Mouse (Mus musculus) ES-CJ7 (cell line): ENCODE results near the gene Ssh2.
"Not testable (repeated sequence)": the region's sequence is repeated elsewhere in the genome, so short reads cannot be mapped to it uniquely, and the experiment has no call there.

Experiments used
- DNase-seq: peaks from one replicate; pipeline ENCODE4 v3.0.0; 2011; ENCODE audit warnings: low read depth, low spot score

Ssh2 gene

DNA sequence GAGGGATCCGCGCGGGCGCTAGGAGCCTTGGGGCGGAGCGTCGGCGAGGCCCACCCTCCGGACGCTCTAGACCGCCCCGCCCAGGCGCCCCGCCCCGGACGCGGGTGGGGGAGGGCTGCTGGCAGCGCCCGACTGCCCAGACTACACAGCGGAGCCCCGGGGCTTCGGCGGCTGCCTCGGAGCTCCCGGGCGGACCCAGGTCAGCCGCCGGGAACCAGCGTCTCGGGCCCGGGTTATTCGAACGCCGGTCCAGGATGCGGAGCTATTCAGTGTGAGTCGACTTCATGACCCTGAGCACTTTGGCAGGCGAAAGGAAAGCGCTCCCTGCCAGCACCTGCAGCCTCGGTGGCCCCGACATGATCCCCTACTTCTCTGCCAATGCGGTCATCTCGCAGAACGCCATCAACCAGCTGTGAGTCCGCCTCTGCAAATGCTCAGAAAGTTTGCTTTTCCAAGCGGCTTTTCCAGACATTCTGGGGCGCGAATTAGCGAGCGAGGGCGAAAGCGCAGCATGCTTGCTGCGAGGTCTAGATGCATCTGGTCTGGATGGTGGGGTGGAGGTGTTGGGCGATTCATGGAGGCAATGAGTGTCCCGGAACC is 132.2 kb downstream of the Ssh2 start:
- peak; percentile 77 for DNase-seq

- no peak for DNase-seq
Observed at GRCm38 (mm10) chr11:77348985-77349384, 132.9 kb downstream of the Ssh2 start.

GRCm38 (mm10) chr11:77349698-77350097 is 133.6 kb downstream of the Ssh2 start:
- DNase-seq, result no peak

DNA sequence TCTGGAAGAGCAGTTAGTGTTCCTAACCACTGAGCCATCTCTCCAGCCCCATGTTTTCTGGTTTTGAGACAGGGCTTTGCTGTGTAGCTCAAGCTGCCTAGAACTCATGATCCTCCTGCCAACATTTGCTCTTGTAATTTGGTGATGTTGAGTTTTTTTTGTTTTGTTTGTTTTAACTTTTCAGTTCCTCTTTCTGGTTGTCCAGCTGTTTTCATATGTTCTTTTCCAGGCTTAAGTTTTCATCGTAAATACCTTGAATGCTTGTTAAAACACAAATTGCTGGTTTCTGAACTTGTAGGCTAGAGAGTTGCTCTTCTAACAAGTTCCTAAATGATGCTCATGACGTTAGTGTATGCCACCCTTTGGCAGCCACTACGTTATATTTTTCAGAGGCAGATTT is 139.0 kb downstream of the Ssh2 start:
- no peak for DNase-seq

GRCm38 (mm10) chr11:77357839-77358238 is 141.8 kb downstream of the Ssh2 start:
- DNase-seq, result no peak

GRCm38 (mm10) chr11:77363476-77363875 is 147.4 kb downstream of the Ssh2 start:
- DNase-seq, result no peak

DNA sequence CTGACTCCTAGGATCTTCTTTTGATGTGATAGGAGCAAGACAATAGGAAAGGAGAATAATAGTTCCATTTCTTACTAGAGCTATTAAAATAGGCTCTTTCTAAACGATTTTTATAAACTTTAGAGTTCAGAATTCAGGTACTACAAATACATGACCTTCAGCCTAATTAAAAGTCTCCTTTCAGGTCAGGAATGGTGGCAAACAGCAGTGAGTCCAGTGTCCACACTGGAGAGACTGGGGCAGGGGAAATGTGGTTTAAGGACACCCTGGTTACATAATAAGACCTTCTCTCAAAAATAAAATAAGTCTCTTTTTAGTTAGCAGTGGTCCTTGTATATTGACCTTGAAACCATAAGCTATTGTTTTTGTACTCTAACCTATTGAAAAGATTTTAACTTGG is 148.3 kb downstream of the Ssh2 start:
- DNase-seq, result no peak

DNA sequence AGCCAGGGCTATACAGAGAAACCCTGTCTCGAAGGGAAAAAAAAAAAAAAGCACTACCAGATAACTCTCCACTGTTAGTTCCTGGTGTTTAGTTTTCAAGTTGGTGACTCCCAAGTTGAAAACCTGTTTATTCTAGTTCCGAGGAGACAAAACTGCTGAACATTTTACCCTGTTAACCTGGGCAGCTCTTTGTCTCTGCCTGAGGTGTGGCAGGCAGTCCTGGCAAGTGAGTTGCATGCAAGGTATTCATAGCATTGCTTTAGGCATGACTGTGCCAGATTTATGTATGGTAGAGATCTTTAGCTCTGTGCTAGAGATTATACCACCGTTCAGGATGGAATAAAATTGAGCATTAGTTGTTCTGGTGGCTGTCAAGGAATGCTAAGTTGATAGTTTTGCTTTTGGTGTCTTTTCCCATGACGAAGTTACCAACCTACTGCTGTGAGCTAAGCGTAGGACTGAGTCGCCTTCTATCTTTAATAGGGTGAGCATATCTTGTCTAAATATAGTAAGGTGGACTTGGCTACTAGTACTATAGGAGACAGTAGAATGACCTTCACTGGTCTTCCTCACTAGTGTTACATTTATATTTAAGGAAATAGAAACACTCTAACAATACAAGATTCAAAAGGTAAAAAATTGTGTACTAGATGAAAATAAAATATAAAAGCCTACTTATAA is 149.8 kb downstream of the Ssh2 start:
- DNase-seq, result peak; percentile 23

- DNase-seq, result no peak
Observed at GRCm38 (mm10) chr11:77367541-77368270, 151.6 kb downstream of the Ssh2 start.

- no peak for DNase-seq
Observed at GRCm38 (mm10) chr11:77369188-77369840, 153.2 kb downstream of the Ssh2 start.

DNA sequence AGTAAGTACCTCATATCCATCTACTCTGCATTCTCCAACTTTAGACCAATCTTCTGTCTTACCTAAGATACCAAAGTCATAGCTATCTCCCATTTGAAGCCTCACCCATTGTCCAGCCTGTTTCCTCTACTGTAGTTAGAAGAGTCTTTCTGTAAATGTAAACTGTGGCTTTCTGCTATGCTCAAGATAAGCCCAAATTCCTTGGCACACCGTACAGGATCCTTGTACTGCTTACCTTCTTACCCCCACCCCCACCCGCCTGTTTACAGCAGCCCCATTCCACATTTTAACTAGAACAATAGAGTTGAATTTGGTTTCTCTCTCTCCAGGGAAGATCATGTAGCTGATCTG is 153.7 kb downstream of the Ssh2 start:
- no peak for DNase-seq

GRCm38 (mm10) chr11:77371088-77371487 is 155.0 kb downstream of the Ssh2 start:
- DNase-seq, result no peak

DNA sequence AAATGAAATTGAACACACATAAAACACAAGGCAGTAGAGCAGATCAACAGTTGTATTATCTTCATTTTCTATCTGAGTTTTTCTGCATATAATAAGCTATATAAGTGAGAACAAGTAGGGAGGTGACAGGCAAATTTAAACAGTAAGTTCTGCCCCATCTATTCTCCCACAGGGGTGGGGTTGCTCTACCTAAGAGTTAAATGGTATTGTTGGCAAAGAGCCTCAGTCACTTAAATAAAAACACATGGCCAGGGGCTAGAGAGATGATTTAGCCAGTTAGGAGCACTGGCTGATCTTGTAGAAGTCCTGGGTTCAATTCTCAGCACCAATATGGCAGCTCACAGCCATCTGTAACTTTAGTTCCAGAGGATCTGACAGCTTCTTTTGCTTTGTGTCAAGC is 155.6 kb downstream of the Ssh2 start:
- DNase-seq, result no peak

DNA sequence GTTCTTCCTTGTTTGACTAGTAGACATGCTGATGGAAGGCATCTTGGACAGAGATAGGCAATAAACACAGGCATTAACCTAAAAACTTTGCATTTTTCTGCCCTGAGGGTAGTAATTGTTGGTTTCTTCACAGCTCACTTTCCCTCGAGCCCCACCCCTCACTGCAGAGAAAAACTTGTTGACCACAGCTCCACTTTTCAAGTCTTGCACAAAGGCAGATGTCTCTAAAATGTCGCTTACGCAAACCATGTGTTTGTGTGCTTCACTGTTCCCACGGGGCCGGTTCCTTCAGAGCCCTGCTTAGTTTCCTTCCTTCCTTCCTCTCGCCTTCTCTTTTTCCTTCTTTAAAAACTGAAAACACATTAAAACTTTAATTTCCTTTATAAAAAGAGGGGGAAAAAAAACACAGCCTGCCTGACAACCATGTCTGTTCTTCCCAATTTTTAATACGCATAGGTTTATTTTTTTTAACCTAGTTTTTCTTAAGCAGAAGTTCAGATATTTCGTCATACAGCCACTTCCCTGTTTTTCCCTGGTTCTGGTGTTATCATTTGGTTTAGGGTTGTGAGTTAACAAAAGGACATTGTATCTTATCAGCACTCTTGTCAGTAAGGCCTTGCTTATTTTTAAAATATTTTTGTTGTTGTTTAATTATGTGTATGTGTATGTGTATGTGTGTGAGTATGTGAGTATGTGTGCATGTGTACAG is 156.3 kb downstream of the Ssh2 start:
- DNase-seq, result no peak

- DNase-seq, result no peak
Observed at GRCm38 (mm10) chr11:77378622-77379021, 162.5 kb downstream of the Ssh2 start.

- no peak for DNase-seq
Observed at GRCm38 (mm10) chr11:77381174-77381573, 165.1 kb downstream of the Ssh2 start.

DNA sequence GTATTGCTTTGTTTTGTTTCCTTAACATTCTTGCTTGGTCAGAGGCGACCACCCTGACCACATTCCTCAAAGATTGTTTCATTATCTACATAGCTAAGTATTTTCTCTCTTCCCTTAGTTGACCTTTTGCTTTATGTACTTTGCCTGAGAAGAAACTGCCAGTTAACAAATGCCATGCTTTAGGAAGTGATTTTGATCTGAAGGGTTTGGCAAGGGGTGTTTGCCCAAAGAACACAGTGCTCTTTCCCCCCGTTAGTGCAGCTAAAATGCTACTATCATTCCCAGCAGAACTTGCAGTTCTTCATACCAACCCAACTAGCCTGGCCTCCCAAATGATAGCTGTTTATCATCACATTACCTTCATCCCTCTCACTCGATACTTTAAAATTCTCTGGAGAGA is 168.1 kb downstream of the Ssh2 start:
- DNase-seq, result no peak

GRCm38 (mm10) chr11:77385706-77386690 is 169.9 kb downstream of the Ssh2 start:
- no peak for DNase-seq

- DNase-seq, result not testable (repeated sequence)
Observed at GRCm38 (mm10) chr11:77388197-77388596, 172.1 kb downstream of the Ssh2 start.

GRCm38 (mm10) chr11:77395539-77395938 is 179.5 kb downstream of the Ssh2 start:
- no peak for DNase-seq

- no peak for DNase-seq
Observed at GRCm38 (mm10) chr11:77402508-77402907, 186.4 kb downstream of the Ssh2 start.
